Mouse (Mus musculus): ENCODE results near the gene Gm21962.
"Not testable (repeated sequence)": the region's sequence is repeated elsewhere in the genome, so short reads cannot be mapped to it uniquely, and the experiment has no call there.

DNA sequence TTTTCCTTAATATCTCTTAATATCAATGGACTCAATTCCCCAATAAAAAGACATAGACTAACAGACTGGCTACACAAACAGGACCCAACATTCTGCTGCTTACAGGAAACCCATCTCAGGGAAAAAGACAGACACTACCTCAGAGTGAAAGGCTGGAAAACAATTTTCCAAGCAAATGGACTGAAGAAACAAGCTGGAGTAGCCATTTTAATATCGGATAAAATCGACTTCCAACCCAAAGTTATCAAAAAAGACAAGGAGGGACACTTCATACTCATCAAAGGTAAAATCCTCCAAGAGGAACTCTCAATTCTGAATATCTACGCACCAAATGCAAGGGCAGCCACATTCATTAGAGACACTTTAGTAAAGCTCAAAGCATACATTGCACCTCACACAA is at the start of gene Gm21962:
- TF ChIP-seq CTCF (conservative IDR thresholded peaks at IDR 0.05; ENCODE audit: low read length); POU5F1 (IDR thresholded peaks at IDR 0.05; ENCODE audit: borderline replicate concordance, low read length): not testable (repeated sequence)

All from E14TG2a.4 (cell line).